Mouse (Mus musculus): ENCODE data around the gene Tor4a. TPM values are rescaled to one million over a fixed set of nuclear protein-coding genes. Genes with fewer than 3 reads are reported as not detected.

The Tor4a gene
- total RNA-seq, 2 experiments from 2014 or later: 1.8 to 1.9 TPM

- DNase-seq (ENCODE audit: extremely low spot score in 1 of 2, low spot score in 2 of 2): no peak
- intact Hi-C loops (cut with DNase I): no loop called here
These were observed 19.6 kb downstream of the Tor4a start for GRCm38 (mm10) chr2:25177076-25177475.

- no peak for DNase-seq (ENCODE audit: extremely low spot score in 1 of 2, low spot score in 2 of 2)
- intact Hi-C loops (cut with DNase I): no loop called here
These were observed 20.1 kb downstream of the Tor4a start for GRCm38 (mm10) chr2:25176573-25176972.

- intact Hi-C loops (cut with DNase I): no loop called here
- no peak for DNase-seq (ENCODE audit: extremely low spot score in 1 of 2, low spot score in 2 of 2)
These were observed 21.0 kb downstream of the Tor4a start for GRCm38 (mm10) chr2:25175690-25176078.

GRCm38 (mm10) chr2:25174866-25175689 is 21.6 kb downstream of the Tor4a start:
- intact Hi-C loops (cut with DNase I): no loop called here
- no peak for DNase-seq (ENCODE audit: extremely low spot score in 1 of 2, low spot score in 2 of 2)

DNA sequence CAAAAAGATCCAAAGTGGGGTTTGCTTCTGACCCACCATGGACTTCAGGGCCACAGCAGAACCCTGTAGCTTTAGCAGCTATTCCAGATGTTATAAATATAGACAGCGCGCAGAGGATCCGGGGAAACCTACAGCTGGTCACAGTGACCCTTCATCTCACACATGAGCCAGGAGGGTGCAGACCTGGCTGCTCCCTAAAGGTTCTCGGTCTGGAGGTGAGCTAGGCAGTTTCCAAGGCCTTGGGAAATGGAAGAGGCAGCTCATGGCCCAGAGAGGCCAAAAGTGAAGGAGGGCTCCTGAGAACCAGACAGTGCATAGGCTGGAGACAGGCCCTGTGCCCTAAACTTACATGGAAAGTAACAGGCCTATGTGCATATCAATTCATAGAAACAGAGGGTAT is 22.9 kb downstream of the Tor4a start:
- no peak for DNase-seq (ENCODE audit: extremely low spot score in 1 of 2, low spot score in 2 of 2)
- intact Hi-C loops (cut with DNase I): no loop called here

GRCm38 (mm10) chr2:25172629-25173028 is 24.1 kb downstream of the Tor4a start:
- no peak for DNase-seq (ENCODE audit: extremely low spot score in 1 of 2, low spot score in 2 of 2)

DNA sequence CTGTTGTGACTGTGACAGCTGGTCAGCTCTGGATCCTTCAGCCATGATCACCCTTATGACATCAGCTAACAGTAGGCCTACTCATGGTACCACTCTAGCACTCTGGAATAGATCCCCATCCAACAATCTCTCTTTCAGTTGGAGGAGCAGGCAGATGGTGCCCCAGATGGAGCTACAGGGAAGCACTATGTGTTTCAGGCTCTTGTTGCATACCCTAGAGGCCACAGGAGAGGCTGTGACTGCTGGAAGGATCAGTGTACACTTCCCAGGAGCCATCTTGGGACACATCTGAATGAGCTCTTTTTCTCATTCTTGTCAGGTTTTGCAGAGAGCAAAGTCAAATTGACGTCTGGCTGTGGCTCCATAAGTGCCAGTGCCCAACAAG is 24.9 kb downstream of the Tor4a start:
- DNase-seq (ENCODE audit: extremely low spot score in 1 of 2, low spot score in 2 of 2): no peak
- intact Hi-C loops (cut with DNase I): no loop called here

More at GRCm38 (mm10) chr2:25172629-25173028, 24.1 kb downstream of the Tor4a start:
- intact Hi-C loops (cut with DNase I): no loop called here

DNA sequence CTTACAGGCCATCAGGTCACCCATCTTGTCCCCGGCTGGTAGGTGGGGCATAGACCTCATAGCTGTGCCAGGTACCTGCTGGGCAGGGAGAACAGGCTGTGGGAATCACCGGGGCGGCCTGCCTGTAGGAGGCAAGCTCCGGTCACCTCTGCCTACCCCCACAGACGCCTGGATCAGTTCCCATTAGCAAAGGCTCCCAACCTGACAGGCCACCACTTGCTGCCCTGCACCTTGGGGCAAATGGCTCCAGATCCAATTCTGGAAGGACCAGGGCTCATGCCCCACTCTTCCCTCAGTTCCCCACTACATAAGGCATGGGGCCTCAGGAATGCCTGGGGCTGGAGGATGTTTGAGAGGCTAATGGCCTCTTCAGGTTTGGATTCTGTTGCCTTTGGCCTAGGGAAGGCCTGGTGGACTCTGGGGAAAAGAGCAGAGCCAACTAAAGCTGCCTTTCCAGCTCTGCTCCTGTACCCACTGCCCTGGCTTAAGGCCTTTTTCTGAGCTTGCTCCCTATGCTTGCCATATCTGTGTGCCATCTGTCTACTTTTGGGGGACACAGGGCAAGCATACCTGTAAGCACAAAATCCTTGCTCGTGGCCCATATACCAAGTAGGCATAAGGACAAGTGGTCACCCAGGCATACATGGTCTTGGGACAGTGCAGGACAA is 25.5 kb downstream of the Tor4a start:
- DNase-seq (ENCODE audit: extremely low spot score in 1 of 2, low spot score in 2 of 2): no peak
- intact Hi-C loops (cut with DNase I): no loop called here

DNA sequence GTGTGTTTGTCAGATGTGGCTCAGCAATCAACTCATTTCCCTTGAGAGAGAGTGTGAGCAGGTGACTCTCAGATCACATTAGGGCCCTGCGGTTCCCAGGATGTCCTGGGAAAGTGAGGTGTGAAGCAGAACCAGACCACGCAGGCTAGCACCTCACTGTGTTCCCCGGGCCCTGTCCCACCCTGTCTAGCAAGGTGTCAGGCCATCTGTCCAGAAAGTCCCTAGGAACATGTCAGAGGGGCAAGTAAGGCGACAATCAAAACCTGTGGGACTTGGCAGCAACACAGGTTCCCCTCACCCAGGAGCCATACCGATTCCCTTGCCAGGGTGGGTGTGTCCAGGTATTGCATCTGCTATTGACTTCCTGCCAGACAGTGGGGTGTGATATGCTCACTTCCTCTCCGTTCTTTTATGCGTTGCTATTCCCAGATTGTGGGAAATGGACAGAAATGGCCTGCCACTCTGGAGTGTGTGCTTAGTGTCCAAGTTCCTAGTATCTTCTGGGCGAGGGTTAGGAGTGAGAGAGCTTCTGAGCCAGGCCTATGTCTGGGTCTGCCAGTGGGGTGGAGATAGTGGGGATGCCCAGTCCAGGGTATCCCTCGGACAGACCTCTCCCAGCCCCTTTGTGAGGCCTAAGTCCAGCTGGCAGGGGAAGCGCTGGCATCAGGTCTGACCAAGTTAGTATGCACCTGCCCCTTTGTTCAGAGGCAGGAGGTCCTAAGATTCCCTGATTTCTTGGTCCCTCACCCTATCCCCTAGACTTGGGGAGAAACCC is 26.2 kb downstream of the Tor4a start:
- intact Hi-C loops (cut with DNase I): no loop called here
- no peak for DNase-seq (ENCODE audit: extremely low spot score in 1 of 2, low spot score in 2 of 2)

DNA sequence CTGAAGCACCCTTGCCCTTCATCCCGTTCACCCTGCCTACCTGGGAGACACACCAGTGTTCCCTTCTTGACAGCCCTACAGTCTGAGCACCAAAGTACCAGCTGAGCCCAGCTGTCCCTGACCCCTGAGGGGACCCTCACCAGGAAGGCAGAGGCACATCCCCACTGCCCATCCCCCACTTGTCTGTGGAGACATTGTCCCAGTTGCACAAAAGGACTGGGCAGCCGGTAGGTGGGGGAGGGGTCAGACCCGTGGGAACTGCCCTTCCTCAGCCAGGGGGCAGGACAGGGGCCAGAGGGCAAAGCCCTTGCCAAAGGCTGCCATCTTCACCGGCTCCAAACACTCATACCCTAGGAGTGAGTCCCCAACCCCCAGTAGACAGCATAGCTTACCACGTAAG is 26.9 kb downstream of the Tor4a start:
- intact Hi-C loops (cut with DNase I): no loop called here
- DNase-seq (ENCODE audit: extremely low spot score in 1 of 2, low spot score in 2 of 2): peak in 1 of 2 experiments; percentile 66

DNA sequence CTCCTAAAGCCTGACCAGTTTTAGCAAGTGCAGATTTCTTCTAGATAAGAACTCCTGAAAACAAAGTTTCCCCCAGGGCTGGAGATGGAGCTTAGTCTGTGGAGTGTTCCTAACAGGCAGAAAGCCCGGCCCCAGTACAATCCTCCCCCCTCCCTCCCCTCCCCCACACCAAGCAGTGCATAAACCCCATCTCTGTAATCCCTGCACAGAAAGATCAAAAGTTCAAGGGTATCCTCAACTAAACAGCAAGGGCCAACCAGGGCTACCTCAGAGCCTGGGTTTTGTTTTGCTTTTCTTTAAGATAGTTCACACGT is 28.1 kb downstream of the Tor4a start:
- DNase-seq (ENCODE audit: extremely low spot score in 1 of 2, low spot score in 2 of 2): no peak
- intact Hi-C loops (cut with DNase I): no loop called here

DNA sequence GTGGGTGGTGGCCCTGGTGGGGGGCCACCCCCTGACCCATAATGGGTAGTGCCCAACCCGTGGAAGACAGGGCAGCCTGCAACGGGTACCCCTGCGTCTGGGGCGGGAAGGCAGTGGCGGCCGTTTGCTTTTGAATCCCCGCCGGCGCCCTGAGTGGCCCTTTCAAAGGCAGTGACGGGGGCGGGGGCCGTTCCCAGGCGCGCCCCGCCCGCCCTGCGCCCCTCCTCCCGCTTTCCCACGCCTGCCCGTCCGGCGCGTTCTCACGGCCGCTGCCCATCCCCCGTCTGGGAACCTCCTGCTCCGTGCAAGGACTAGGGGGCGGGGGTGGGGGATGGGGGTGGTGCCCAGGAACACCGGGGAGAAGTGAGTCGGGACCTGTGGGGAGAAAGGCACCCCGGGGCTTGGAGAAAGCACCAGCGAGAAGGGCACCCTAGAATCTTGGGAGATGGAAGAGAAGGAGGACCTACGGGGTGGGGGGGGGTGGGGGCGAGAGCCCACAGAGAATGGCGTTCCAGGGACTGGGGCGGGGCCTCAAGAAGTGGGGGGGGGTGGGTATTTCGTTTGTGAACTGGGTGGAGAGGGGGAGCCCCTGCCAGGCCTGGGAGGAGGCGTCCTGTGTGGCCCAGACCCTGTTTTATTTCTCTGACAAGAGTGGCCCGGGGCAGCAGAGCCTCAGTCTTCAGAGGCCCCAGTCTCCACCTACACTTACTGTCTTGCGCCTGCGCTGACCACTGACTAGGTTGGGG is 28.6 kb downstream of the Tor4a start:
- DNase-seq (ENCODE audit: extremely low spot score in 1 of 2, low spot score in 2 of 2): peak; percentile 46 to 91
- intact Hi-C loops (cut with DNase I): no loop called here

GRCm38 (mm10) chr2:25167481-25167880 is 29.2 kb downstream of the Tor4a start:
- intact Hi-C loops (cut with DNase I): no loop called here

GRCm38 (mm10) chr2:25157655-25158054 is 39.0 kb downstream of the Tor4a start:
- intact Hi-C loops (cut with DNase I): no loop called here
- DNase-seq (ENCODE audit: extremely low spot score in 1 of 2, low spot score in 2 of 2): no peak

More at GRCm38 (mm10) chr2:25167481-25167880, 29.2 kb downstream of the Tor4a start:
- DNase-seq (ENCODE audit: extremely low spot score in 1 of 2, low spot score in 2 of 2): no peak

GRCm38 (mm10) chr2:25156990-25157389 is 39.7 kb downstream of the Tor4a start:
- intact Hi-C loops (cut with DNase I): no loop called here
- DNase-seq (ENCODE audit: extremely low spot score in 1 of 2, low spot score in 2 of 2): no peak

- no peak for DNase-seq (ENCODE audit: extremely low spot score in 1 of 2, low spot score in 2 of 2)
- intact Hi-C loops (cut with DNase I): no loop called here
These were observed 40.5 kb downstream of the Tor4a start for GRCm38 (mm10) chr2:25156177-25156576.

DNA sequence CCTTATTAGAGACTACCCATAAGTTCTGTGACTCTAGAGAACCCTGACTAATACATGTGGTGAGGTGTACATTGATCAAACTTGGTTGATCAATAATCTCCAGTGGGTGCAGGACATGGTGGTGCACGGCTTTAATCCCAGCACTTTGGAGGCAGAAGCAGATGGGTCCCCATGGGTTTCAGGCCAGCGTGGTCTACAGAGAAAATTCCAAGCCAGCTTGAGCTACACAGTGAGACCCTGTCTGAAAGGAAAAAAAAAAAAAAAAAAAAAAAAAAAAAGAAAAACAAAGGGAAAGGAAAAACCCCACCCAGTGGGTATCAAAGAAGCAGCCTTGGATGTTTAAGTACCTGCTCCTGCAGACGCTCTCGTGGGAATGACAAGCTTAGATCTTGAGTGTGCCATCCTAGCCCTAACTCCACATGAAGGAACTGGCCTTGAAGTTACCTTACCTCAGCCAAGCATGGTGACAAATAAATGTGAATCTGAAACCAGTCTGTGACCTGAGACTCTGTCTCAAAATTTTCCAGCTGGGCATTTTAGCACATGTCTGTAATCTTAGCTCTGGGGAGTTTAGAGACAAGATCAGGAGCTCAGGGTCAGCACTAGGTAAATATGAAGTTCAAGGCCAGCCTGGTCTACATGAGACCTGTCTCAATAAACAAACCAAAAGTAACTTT is 45.3 kb downstream of the Tor4a start:
- intact Hi-C loops (cut with DNase I): no loop called here
- DNase-seq (ENCODE audit: extremely low spot score in 1 of 2, low spot score in 2 of 2): no peak

- intact Hi-C loops (cut with DNase I): no loop called here
- DNase-seq (ENCODE audit: extremely low spot score in 1 of 2, low spot score in 2 of 2): no peak
These were observed 47.0 kb downstream of the Tor4a start for GRCm38 (mm10) chr2:25149643-25150042.

DNA sequence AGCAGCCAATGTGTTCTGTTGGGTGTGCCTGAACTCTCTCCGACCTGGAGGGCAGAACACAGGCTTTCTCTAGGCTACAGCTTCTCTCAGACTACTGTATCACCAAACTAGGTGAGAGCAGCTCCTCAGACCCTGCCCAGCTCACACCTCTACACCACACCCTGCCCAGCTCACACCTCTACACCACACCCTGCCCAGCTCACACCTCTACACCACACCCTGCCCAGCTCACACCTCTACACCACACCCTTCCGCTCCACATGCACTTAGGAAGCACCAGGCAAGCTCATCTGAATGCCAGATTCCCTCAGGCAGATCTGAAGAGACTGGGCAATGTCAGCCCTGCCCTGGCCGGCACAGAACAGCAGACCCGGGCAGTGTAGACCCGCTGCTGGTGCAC is 48.8 kb downstream of the Tor4a start:
- intact Hi-C loops (cut with DNase I): no loop called here
- no peak for DNase-seq (ENCODE audit: extremely low spot score in 1 of 2, low spot score in 2 of 2)
